Mouse (Mus musculus): ENCODE results near the gene Mapt. TPM values are rescaled to one million over a fixed set of nuclear protein-coding genes. Genes with fewer than 3 reads are reported as not detected.

Mapt gene
- polyA plus RNA-seq, 1 experiment = 0.94 TPM

DNA sequence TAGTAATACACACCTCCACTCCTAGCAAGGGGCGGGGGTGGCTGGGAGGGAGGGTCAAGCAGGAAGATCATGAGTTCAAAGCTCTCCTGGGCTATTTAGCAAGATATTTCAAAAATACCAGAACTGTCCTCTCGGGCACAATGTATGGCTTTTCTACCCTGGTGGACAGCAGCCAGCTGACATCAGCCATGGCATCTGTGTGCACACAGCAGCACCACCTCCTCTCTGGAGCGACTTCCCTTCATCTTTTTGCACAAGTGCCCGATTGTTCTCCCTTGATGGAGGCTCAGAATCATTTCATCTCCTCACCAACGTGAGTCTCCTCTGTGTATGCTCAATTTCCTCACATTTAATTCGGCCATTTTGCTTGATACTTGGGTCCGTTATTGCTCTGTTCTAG lies 44.6 kb downstream of the Mapt start:
- Histone ChIP-seq H3K27me3 (ENCODE audit: control insufficient read depth, insufficient read depth, low read length) (no peaks in the 10 kb centered on the region), H3K36me3 (ENCODE audit: control insufficient read depth, insufficient read depth, low read length) (no peaks in the 10 kb centered on the region), H3K27ac (ENCODE audit: control insufficient read depth, insufficient read depth, low read depth, low read length) (no peak overlapping the region), H3K4me3 (ENCODE audit: control insufficient read depth, low read depth, low read length) (no peak overlapping the region), H3K4me1 (ENCODE audit: control insufficient read depth, insufficient read depth, low read length) (peaks cover 8% of the 10 kb centered on the region)
- TF ChIP-seq POLR2A (IDR thresholded peaks at IDR 0.05; ENCODE audit: control insufficient read depth, low read depth, low read length) (no peak), CTCF (IDR thresholded peaks at IDR 0.05; ENCODE audit: control insufficient read depth, insufficient read depth, insufficient replicate concordance, low read depth, low read length) (no peak)

- H3K4me3 ChIP-seq (ENCODE audit: control insufficient read depth, low read depth, low read length) = peak overlapping the region; percentile 44
- no peak overlapping the region for H3K27ac ChIP-seq (ENCODE audit: control insufficient read depth, insufficient read depth, low read depth, low read length)
- H3K36me3 ChIP-seq (ENCODE audit: control insufficient read depth, insufficient read depth, low read length) = no peaks in the 10 kb centered on the region
- H3K4me1 ChIP-seq (ENCODE audit: control insufficient read depth, insufficient read depth, low read length) = peaks cover 8% of the 10 kb centered on the region
- no peaks in the 10 kb centered on the region for H3K27me3 ChIP-seq (ENCODE audit: control insufficient read depth, insufficient read depth, low read length)
- peak; percentile 80; the same call in 1 of the 2 replicates for TF ChIP-seq CTCF (IDR thresholded peaks at IDR 0.05; ENCODE audit: control insufficient read depth, insufficient read depth, insufficient replicate concordance, low read depth, low read length)
- TF ChIP-seq POLR2A (IDR thresholded peaks at IDR 0.05; ENCODE audit: control insufficient read depth, low read depth, low read length) = no peak
These were observed 47.0 kb downstream of the Mapt start for GRCm38 (mm10) chr11:104278222-104278621.

GRCm38 (mm10) chr11:104279049-104279448 lies 47.9 kb downstream of the Mapt start:
- no peak for TF ChIP-seq CTCF (IDR thresholded peaks at IDR 0.05; ENCODE audit: control insufficient read depth, insufficient read depth, insufficient replicate concordance, low read depth, low read length)
- TF ChIP-seq POLR2A (IDR thresholded peaks at IDR 0.05; ENCODE audit: control insufficient read depth, low read depth, low read length) = no peak

GRCm38 (mm10) chr11:104279538-104279937 lies 48.3 kb downstream of the Mapt start:
- no peak for TF ChIP-seq POLR2A (IDR thresholded peaks at IDR 0.05; ENCODE audit: control insufficient read depth, low read depth, low read length)
- no peak for TF ChIP-seq CTCF (IDR thresholded peaks at IDR 0.05; ENCODE audit: control insufficient read depth, insufficient read depth, insufficient replicate concordance, low read depth, low read length)
- Histone ChIP-seq H3K4me3 (ENCODE audit: control insufficient read depth, low read depth, low read length) (no peak overlapping the region), H3K27ac (ENCODE audit: control insufficient read depth, insufficient read depth, low read depth, low read length) (no peak overlapping the region), H3K27me3 (ENCODE audit: control insufficient read depth, insufficient read depth, low read length) (no peaks in the 10 kb centered on the region), H3K4me1 (ENCODE audit: control insufficient read depth, insufficient read depth, low read length) (peaks cover 5% of the 10 kb centered on the region), H3K36me3 (ENCODE audit: control insufficient read depth, insufficient read depth, low read length) (no peaks in the 10 kb centered on the region)

More at GRCm38 (mm10) chr11:104279049-104279448, 47.9 kb downstream of the Mapt start:
- Histone ChIP-seq H3K4me3 (ENCODE audit: control insufficient read depth, low read depth, low read length) (no peak overlapping the region), H3K4me1 (ENCODE audit: control insufficient read depth, insufficient read depth, low read length) (peaks cover 8% of the 10 kb centered on the region), H3K27me3 (ENCODE audit: control insufficient read depth, insufficient read depth, low read length) (no peaks in the 10 kb centered on the region), H3K36me3 (ENCODE audit: control insufficient read depth, insufficient read depth, low read length) (no peaks in the 10 kb centered on the region), H3K27ac (ENCODE audit: control insufficient read depth, insufficient read depth, low read depth, low read length) (no peak overlapping the region)

GRCm38 (mm10) chr11:104281501-104281900 lies 50.3 kb downstream of the Mapt start:
- Histone ChIP-seq H3K36me3 (ENCODE audit: control insufficient read depth, insufficient read depth, low read length) (no peaks in the 10 kb centered on the region), H3K27ac (ENCODE audit: control insufficient read depth, insufficient read depth, low read depth, low read length) (no peak overlapping the region), H3K27me3 (ENCODE audit: control insufficient read depth, insufficient read depth, low read length) (no peaks in the 10 kb centered on the region), H3K4me3 (ENCODE audit: control insufficient read depth, low read depth, low read length) (no peak overlapping the region), H3K4me1 (ENCODE audit: control insufficient read depth, insufficient read depth, low read length) (no peaks in the 10 kb centered on the region; the same call in 1 of the 2 replicates)
- TF ChIP-seq CTCF (IDR thresholded peaks at IDR 0.05; ENCODE audit: control insufficient read depth, insufficient read depth, insufficient replicate concordance, low read depth, low read length) = no peak
- no peak for TF ChIP-seq POLR2A (IDR thresholded peaks at IDR 0.05; ENCODE audit: control insufficient read depth, low read depth, low read length)

DNA sequence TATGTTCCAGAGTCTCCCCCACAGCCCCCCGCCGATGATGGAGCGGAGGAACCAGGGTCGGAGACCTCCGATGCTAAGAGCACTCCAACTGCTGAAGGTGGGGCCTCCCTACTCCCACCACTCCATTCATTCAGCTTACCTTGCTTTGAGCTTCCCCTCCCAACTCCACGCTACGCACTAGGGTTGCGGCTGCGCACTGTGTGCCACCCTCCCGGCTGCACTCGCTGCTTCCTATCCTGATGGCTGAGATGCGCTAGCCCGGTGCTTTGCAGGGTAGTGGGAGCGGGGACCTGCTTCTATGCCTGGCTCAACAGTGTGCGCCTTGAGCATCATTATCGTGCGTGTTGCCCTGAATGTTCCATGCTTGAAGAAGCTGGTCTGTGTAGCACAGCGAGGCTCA lies 55.9 kb downstream of the Mapt start:
- Histone ChIP-seq H3K27ac (ENCODE audit: control insufficient read depth, insufficient read depth, low read depth, low read length) (no peak overlapping the region), H3K4me3 (ENCODE audit: control insufficient read depth, low read depth, low read length) (peak overlapping the region; percentile 16; the same call in 1 of the 2 replicates), H3K27me3 (ENCODE audit: control insufficient read depth, insufficient read depth, low read length) (no peaks in the 10 kb centered on the region), H3K36me3 (ENCODE audit: control insufficient read depth, insufficient read depth, low read length) (no peaks in the 10 kb centered on the region), H3K4me1 (ENCODE audit: control insufficient read depth, insufficient read depth, low read length) (peaks cover 5% of the 10 kb centered on the region)
- TF ChIP-seq POLR2A (IDR thresholded peaks at IDR 0.05; ENCODE audit: control insufficient read depth, low read depth, low read length) = no peak
- TF ChIP-seq CTCF (IDR thresholded peaks at IDR 0.05; ENCODE audit: control insufficient read depth, insufficient read depth, insufficient replicate concordance, low read depth, low read length) = no peak

DNA sequence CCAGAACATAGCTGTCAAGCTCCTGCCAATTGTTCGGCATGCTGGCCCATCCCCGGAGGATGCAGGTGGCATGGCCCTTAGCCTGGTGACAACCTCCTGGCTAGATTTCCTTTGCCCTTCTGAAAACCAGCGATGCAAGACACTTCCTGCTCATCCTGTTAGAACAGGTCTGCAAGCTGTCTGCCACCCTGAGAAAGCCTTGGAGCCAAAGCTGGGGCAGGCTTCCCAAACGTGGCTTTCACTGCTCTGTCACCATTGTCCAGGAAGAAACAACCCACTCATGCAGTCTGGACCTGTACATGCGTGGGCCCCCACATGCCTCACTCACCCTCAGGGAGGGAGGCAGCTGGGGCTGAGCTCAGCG lies 57.6 kb downstream of the Mapt start:
- H3K4me3 ChIP-seq (ENCODE audit: control insufficient read depth, low read depth, low read length) = no peak overlapping the region
- no peak overlapping the region for H3K27ac ChIP-seq (ENCODE audit: control insufficient read depth, insufficient read depth, low read depth, low read length)
- H3K27me3 ChIP-seq (ENCODE audit: control insufficient read depth, insufficient read depth, low read length) = no peaks in the 10 kb centered on the region

More for the DNA sequence above, 57.6 kb downstream of the Mapt start:
- peaks cover 5% of the 10 kb centered on the region for H3K4me1 ChIP-seq (ENCODE audit: control insufficient read depth, insufficient read depth, low read length)
- no peaks in the 10 kb centered on the region for H3K36me3 ChIP-seq (ENCODE audit: control insufficient read depth, insufficient read depth, low read length)
- TF ChIP-seq POLR2A (IDR thresholded peaks at IDR 0.05; ENCODE audit: control insufficient read depth, low read depth, low read length) (no peak), CTCF (IDR thresholded peaks at IDR 0.05; ENCODE audit: control insufficient read depth, insufficient read depth, insufficient replicate concordance, low read depth, low read length) (no peak)

All from testis, adult 2 months (tissue).